Mouse (Mus musculus): ENCODE measurements at regions not wholly inside any gene's neighbourhood (a gene's known extent, or its start where the extent isn't known, plus 50 kb on each side); places are given as distances from the start of the nearest gene placed in this dataset.

DNA sequence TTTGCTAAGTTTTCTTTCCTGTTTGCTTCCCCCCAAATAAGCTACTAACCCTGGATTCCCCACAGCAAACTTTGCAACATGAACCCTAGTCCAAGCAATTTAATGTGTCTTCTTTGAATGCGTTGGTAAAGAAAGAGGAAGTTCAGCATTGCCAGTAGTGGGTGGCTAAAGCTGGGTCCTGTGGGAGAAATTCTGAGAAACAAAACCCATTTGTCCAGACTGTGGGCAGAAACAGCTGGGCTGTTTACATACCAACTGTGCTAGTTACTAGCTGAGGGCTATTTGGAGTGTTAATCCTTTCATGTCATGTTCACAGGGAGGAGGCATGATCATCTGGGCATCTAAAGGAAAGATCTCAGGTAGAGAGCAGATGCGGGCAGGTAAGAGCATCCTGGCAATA is 51.8 kb upstream of the 1190002N15Rik start:
- no peak for DNase-seq

DNA sequence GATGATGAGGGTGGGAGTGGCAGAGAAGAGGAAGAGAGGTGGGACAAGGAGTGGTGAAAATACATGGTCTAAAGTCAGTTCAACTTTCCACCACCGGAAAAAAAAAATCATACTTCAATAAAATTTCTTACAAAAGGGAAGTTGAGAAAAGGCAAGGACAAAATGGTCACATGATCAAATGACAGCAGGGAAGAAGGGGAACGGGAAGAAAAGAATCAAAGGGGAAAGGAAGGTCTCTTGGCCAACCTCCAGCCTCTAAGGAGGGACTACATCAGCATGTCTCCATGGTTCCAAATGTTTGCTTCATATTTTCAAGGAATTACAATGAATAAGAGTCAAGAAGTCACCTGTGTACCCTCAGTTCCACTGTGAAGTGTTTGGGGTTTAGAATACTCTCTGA is 64.7 kb upstream of the Slc9a9 start:
- no peak for DNase-seq

DNA sequence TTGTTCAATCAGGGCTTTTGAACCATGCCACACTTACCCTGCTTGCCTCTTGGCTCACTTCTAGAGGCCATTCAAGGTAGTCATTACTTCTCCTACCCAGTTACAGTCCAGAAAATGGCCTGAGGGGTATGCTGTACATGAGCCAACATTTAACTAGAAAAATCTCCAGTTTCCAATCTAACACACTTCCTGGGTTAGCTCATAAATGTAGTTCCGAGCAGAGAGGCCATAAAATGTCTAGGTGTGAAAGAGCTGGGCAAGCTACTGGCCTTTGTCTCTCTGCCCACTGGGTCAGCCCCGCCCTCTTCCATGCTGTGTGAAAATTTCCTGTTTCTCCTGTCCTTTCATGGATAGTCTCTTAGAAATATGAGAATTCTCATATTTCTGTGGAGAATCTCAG is 63.3 kb upstream of the Slc9a9 start:
- DNase-seq: peak; percentile 6 to 8

DNA sequence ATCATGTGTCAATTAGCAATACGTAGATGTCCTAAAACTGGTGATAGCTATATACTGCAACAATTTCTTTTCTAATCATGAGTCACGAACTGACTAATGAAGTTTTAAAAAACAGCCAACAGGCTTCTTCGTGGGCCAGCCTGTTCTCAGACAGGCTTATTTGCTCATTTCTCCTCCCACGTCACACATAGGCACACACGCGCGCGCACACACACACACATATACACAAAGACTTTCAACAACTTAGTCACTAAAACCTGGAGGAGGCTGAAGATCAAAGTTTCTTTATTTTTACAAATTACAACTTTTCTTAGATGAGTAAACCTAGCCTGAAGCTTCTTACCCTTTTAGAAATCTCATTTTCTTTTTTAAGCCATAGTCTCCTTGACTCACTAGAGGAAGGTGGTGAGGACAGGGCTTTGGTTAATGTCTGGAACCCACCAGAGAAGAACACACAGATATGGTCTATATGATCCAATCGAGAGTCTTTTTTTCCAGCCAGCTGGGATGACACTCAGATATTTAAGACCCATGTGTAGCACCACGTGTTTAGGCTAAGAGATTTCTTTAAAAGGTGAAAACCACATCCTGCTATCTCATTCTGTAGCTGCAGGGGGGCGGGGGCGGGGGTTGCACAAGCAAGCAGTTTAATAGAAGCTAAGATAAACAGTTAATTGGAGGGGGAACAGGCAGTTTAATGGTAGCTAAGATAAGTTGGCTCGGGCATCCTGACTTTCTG is 62.5 kb upstream of the Slc9a9 start:
- DNase-seq: no peak

DNA sequence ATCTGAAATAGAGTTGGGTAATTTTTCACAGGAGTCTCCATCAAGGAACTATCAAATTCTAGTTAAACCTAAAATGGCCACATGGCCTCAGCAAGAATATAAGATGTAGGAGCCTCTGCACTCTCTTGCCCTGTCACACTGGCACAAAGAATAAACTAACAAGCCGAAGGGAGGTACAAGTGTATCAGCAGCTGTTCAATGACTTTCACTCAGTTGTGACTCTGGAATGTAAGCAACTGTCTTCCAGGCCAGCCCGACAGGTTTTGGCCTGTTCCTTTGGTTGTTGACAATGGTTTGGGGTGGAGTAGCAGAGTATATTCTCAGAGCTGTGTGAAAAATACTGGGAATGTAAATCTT is 62.0 kb upstream of the Slc9a9 start:
- no peak for DNase-seq

DNA sequence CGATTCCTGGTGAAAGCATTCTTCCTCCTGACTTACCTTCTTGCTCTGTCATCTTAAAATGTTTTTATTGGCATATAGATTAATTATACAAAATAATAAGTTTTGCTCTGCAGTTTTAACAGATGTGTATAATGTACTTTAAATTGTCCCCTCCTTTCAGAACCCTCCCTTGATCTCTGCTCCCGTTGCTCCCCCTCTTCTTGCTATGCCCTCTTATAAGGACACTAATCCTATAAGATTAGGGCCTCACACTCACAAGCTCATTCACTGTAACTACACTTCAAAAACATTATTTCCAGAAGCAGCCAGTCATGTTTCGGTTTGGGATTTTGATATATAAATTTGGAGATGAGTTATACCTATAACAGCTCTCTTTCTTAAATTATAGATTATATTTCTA is 59.6 kb upstream of the Slc9a9 start:
- DNase-seq: no peak

DNA sequence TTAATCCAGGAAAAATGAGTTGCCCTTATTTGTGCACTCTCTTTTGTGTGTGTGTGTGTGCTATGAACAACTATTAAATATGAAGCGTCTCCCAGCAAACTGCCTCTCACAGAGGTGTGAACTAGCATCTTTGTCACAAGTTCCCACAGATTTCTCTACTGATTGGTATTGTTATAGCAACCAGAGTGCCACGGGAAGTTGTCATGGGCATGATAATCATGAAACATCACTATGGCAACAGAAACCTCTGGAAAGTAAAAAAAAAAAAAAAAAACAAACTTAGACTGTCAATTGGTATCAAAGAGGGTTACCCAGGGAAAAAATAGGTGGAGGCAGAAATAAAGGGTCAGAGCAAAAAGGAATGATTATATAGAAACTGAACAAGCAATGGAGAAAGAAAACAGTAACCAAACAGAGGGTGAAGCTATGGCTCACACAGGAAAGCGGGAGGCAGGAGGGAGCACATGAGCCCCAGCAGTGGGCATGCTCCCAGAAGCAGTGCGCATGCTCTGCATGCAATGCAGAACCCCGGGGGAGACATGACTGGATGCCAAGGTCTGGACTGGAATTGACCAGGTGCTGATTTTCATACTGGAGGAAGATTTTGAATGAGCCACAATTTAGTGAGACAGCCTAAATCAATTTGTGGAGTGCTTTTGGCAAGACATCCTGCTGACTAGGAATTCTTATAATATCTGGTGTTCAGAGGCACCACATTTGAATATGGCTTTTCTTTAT is 58.9 kb upstream of the Slc9a9 start:
- DNase-seq: peak in 1 of 2 experiments; percentile 11

DNA sequence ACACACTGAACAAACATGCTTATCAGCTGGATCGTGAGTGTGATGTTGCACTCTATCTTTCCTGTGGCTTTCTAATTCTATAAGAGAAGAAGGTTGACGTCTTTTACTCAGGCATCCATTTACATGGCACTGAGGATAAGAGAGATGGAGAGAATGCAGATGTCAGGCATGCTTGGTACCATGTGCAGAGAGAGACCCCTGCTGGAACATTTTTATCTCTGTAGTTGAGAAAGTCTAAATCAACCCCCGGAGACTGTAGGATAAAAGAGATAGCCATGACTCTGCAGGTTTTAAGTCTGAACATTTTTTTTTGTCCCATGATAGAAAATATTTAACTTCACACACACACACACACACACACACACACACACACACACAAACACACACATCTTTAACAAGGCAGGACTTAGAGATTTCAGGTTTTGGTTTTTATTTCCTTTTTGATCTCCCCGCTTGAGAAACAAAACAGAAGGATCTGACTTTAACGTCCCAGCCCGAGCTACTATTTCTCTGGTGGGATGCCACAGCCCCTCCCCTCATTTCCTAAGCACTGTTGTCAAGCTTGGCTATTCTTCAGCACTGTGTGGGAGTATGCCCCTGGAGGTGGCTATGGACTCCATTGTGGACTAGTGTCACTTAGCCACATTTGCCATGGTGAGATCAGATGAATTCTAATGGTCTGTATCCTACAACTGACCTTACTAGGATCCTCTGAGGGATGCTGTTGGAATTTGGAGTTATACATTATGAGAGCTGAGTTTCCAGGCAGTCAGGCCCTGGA is 55.6 kb upstream of the Slc9a9 start:
- DNase-seq: peak; percentile 36 to 54

DNA sequence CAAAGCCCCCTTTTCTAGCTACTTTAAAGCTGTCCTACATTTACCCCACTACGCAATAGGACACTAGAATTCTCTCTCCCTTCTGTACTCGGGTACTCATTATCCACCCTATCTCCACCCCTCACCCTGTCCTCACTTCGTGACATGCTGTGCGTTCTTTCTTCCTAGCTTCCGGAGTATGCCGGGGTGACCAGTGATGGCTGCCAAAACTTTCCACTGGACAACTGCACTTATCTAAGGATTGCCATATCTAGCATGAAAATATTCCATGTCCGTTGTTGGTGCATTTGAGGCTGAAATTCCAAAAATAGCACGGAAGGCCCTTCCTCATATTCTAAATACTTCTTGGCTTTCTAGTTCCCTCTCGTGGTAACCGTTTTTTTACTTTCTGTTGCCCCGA is 54.5 kb upstream of the Slc9a9 start:
- no peak for DNase-seq

DNA sequence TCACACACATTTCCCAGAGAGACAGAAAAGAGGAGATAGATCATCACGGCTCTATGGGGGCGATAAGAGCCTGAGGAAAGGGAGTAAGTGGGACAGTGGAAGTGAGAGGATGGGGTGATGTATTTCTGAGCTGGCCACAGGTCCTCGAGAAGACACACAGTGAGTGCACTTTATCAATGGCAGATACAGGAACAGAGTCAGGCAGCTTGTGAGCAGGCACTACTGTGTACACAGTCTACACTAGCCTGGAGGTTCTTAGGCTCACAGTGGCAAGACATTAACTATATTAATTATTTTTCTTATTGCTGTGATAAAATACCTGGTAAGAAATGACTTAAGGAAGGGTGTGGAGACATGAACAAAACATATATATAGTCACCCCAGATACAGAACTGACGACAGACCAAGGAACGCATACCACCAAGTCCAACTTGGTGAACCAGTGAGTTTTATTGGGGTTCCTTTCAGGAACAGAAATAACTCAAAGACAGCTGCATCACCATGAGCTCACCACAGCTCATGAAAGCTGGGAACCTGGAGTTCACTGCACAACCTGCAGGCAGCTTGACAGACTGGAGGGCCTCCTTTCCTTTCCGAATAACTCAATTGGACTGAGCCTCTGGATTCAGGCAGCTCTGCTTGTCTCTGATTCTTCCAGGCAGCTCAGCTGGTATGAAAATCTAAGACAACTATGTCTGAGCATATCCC is 51.5 kb upstream of the Slc9a9 start:
- no peak for DNase-seq
